Mouse (Mus musculus): ENCODE results near the gene Bloc1s5.
"Not testable (repeated sequence)": the region's sequence is repeated elsewhere in the genome, so short reads cannot be mapped to it uniquely, and the experiment has no call there.

Bloc1s5 gene

DNA sequence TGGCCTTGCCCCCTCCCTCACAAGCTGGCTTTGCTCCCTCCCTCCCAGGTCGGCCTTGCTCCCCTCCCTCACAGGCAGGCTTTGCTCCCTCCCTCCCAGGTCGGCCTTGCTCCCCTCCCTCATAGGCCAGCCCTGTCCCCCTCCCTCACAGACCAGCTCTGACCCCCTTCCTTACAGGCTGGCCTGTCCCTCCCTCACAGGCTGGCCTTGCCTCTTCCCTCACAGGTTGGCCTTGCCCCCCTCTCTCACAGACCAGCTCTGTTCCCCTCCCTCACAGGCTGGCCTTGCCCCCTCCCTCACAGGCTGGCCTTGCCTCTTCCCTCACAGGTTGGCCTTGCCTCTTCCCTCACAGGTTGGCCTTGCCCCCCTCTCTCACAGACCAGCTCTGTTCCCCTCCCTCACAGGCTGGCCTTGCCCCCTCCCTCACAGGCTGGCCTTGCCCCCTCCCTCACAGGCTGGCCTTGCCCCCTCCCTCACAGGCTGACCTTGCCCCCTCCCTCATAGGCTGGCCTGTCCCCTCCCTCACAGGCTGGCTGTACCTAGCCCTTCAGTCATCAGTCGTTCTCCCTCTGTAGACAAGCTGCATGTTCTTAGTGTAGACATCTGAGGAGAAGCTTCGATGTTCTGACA is 16.8 kb downstream of the Bloc1s5 start:
- DNase-seq (ENCODE audit: low read depth, low spot score): not testable (repeated sequence)

DNA sequence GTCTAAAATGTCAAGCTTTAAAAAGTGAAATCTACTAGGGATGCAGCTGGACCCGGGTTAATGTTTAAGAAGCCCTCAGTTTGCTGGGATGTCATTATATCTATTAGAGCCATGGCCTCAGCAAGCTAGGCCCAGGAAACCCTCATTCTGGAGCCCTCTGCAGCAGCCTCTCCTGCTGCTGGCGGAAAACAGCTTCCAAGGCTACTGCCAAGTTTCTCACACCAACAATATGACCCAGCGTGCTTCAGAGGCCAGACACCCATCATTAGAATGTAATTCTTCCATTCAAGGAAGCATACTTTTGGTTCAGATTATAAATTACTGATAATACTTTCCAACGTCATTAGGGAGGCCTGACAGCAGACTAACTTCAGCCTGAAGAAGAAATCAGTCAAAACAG is 18.0 kb downstream of the Bloc1s5 start:
- DNase-seq (ENCODE audit: low read depth, low spot score): no peak

DNA sequence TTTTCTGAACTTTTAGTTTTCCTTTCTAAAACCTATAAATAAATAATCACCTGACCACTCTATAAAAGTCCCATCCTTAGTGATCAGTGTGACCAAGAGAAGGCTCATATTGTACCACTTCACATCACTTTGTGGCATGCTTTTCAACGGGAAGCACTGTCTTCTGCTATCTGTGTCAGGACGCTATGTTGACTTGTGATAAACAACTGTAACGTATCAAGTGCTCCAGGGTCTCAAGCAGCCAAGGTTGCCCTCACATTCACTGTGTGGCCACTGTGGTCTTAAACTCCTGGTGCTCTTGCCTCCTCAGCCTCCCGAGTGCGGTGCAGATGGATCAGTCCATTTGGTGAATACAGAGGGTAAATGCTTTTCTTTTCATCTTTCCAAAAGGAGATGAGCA is 19.3 kb downstream of the Bloc1s5 start:
- no peak for DNase-seq (ENCODE audit: low read depth, low spot score)

DNA sequence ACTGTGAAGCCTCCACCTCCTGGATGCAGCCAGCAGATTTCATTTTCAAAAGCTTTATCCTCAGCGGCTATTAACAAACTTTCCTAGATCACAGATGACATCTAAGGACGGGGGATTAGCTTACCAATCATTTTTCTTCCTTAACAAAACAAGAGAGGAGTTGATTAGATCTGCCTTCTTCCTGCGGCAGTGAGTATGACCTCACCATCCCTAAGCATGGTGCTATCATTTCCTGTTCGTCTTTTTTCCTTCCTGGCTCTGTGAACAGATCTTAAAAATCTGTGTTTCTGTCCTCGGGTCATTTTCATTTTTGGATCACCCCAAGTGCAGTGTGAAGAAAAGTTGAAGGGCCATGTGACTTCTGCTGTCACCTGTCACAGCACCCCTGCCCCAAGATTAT is 20.6 kb downstream of the Bloc1s5 start:
- DNase-seq (ENCODE audit: low read depth, low spot score): no peak

DNA sequence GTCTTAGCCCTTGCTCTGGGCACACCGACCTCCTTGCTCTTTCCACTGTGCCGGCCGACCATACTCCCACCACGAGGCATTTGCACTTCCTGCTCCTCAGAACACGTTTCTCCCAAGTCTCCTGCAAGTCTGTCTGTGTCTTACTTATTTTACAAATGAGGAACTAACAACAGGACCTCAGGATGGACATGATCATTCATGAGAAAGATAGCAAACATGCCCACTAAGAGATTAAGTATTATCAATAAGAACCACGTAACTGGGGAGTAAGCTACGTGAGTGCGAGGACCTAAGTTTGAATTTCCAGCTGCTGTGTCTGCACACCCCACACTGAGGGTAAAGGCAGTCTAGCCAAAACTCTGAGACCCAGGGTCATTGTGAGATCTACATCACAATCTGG is 21.3 kb downstream of the Bloc1s5 start:
- DNase-seq (ENCODE audit: low read depth, low spot score): no peak

DNA sequence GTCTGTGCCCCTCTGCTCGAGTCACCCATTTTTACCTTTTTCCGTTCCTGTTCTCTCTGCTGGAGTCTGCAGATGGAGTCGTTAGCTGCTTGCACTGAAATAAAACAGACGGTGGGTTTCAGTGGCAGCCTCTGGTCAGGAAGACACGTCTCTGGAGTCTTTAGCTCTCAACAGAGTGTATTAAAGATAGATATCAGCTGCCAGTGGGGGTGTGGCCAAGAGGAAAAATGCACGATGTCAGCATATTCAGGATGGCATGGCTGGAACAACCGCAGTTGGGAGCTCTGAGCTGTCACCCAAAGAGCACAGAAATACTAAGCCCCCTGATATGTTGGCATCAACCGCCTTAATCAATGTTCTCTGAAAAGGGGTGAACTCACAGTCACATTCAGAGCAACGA is 22.3 kb downstream of the Bloc1s5 start:
- DNase-seq (ENCODE audit: low read depth, low spot score): no peak

DNA sequence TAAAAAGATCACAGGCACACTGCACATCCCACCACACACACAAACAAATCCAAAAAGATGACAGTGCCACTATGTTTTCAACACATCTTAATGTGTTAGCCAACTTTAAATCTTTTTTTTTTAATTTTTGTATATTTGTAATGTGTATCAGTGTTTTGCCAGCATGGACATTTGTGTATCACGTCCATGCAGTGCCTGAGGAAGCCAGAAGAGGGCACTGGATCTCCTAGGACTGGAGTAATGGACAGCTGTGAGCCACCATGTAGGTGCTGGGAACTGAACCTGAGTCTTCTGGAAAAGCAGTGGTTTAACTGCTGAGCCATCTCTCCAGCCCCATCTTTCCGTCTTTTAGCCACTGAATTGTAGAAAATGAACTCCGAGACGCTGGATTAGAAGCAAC is 22.7 kb downstream of the Bloc1s5 start:
- DNase-seq (ENCODE audit: low read depth, low spot score): peak; percentile 46

DNA sequence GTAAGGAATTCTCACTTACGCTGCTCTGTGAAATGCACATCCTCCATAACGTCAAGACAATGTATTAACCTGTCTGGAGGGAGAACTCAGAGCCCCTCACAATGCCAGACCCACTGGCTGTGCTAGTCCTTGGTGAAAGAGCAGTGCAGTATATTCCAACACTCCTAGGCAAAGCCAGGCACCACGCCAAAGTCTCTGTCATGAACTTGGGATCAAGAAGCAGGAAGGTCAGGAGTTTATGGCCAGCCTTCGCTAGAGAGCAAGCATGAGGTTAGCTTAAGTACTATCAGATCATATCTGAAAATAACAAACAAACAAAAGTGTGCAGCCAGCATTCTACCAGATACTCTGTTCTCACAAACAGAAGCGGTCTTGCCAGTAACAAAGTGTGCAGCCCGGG is 24.6 kb downstream of the Bloc1s5 start:
- DNase-seq (ENCODE audit: low read depth, low spot score): no peak

DNA sequence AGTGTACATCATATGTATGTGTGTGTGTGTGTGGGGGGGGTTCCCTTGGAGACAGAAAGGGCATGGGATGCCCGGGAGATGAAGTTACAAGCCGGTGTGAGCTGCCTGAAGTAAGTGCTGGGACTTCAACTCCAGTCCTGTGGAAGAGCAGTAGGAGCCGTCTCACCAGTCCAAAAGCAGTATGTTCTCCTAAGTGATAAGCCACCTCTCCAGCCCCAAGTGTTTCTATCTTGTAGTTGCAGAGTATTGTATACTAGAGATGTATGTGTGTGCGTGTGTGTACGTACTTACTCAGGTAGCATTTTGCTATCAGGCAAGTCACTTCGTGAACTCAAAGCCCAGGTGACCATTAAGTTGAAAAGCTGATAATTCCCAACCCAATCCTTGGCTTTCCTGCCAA is 27.8 kb downstream of the Bloc1s5 start:
- DNase-seq (ENCODE audit: low read depth, low spot score): no peak

DNA sequence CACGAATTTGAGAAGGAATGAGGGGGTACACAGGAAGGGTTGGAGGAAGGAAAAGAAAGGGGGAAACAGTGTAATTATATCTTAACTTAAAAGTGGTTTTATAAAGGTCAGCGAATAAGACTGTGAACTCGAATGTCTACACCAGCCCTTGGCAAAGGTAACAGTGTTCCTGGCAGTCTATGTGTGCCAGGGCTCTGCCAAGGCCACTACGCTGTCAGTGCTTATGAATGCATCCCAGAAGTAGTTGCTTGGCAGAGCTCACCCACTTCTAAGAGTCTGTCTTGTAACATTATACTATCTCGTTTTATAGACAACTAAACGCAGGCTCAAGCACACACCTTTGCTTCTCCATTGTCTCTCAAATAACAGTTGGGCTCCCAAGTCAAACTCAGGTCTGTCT is 29.6 kb downstream of the Bloc1s5 start:
- no peak for DNase-seq (ENCODE audit: low read depth, low spot score)

DNA sequence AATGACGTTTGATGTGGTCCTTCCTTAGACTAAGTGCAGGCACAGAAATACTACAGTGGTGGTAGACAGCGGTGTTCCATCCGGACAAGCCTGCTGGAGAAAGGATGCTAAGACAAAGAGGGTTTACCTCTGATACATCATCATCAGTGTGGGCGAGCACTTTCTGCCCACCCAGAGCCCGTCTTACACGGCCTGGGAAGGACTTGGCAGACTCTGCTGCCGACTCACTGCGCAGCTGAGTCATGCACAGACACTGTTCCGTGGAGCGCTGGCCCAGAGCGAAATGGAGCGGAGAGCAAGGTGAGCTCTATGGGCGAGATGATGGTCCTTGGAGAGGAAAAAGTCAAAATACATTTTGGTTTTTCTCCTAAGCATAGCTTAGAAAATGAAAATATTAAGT is 31.9 kb downstream of the Bloc1s5 start:
- DNase-seq (ENCODE audit: low read depth, low spot score): peak; percentile 26

DNA sequence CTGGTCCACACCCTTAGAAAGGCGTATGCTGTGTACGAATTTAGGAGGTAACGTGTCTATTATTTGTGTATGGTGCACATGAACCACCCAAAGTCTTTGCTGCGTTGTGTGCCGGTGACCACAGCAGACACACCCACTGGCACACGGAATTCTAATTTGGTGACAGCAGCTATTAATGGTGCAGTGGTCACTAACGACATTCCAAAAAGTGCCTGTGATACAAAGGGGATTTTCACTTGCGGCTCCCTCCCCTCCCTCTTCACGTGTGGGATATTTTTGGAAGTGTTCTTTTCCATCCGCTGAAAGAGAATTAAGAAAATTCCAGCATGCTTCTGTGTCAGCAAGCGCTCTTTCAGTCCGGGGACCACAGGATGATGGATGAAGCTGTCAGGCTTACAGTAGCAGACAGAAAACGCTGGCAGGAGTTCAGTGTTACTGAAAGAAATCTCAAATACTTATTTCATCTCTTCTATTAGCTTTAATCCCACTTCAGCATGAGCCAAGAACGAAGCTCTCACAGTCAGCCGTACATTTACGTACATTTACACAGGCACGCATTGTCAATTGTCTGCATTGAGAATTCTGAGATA is 32.6 kb downstream of the Bloc1s5 start:
- no peak for DNase-seq (ENCODE audit: low read depth, low spot score)

DNA sequence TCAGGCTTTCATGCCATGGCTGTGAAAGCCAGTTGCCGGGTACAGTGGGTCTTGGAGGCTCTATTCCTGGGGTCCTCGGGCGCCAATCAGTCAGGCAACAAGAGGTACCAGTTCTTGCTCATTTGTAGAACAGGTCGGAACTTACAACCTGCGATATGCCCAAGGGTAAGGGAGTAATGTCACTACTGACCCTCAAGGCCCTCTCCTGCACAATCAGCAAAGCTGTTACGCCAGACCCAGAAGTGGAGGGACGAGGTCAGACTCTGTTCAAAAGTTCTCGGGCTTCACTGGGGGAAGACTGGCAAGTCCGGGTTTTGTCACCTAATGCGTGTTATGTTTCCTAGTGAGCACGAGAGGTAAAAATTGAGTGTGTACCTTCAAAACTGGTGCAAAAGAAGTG is 34.1 kb downstream of the Bloc1s5 start:
- DNase-seq (ENCODE audit: low read depth, low spot score): no peak

DNA sequence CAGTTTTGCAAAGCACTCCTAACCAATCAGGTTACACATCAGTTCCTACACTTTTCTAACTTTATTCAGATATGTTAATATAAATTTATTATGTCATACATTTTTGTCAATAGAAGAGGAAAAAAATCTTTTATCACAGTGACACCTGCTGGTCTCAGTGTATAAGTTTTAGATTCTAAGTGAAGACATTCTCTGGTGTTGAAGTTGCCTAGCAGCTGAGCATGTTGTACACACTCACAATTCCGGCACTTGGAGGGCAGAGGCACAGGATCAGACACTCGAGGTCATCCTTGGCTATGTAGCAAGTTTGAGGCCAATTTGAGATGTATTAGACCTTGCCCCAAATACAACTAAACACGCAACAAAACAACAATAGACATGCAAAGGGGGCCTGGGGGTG is 37.8 kb downstream of the Bloc1s5 start:
- DNase-seq (ENCODE audit: low read depth, low spot score): no peak

DNA sequence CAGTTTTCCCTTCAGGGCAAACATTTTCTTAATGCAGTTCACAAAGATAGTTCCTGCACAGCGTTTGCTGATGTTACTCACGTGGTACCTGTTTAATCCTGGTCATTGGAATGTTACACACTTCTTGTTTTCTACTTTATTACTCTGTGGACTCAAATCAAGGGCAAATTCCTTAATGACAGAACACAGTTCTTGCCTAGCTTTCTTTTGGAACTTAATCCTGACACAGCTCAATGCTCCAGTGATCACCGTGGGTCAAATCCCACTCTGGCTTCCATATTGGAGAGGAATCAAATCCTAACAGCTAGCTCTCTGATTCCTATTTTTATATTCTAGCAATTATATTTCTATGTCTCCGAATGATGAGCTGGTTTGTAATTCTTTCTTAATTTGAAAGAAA is 38.4 kb downstream of the Bloc1s5 start:
- DNase-seq (ENCODE audit: low read depth, low spot score): no peak

DNA sequence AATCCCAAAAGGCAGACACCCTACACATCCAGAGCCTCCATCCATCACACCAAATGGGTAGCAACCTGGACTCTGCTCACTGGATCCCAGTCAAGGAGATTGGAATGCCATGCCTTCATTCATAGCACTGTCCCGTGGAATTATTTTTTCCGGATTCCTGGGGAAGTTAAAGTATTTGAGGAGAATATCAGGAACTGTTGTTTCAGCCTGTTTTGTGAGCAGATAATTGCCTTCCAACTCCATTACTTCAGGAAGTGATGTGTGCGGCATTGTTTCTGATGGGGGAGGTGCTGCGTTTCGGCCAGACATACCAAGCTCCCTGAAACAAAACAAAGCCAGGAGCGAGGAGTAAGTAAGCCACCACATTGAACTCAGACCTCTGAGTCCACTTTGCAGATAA is 41.8 kb downstream of the Bloc1s5 start:
- DNase-seq (ENCODE audit: low read depth, low spot score): peak; percentile 19

DNA sequence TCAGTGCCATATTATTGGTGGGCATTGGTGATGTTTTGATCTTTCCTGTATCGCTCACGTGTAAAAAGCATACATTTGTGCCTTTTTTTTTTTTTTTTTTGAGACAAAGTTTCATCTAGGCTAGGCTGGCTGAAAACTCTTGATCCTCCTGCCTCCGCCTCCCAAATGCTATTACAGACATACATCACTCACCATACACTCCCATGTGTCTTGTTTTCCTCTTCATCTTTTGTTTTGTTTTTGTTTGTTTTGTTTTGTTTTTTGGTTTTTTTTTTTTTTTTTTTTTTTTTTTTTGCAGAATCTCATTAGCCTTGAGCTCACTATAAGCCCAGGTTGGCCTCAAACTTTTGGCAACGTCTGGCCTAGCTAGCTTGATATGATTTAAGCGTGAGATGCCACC is 47.6 kb downstream of the Bloc1s5 start:
- DNase-seq (ENCODE audit: low read depth, low spot score): no peak

DNA sequence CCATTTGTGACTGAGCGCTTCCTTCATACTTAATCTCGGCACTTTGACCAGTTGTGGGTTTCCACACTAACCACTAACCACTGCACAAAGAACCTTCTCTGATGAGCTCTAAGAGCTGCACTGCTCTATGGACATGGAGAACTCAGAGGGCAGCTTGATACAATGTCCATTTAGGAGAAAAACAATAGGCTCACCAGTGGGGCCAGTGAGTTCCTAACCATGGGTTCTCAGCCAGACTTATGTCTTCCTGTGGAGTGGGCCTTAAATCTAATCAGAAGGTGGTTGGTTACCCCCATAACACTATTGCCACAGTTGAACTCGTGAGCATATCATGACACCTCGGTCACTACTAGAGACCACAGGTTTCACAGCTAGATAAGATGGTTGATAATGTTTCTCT is 48.5 kb downstream of the Bloc1s5 start:
- no peak for DNase-seq (ENCODE audit: low read depth, low spot score)

DNA sequence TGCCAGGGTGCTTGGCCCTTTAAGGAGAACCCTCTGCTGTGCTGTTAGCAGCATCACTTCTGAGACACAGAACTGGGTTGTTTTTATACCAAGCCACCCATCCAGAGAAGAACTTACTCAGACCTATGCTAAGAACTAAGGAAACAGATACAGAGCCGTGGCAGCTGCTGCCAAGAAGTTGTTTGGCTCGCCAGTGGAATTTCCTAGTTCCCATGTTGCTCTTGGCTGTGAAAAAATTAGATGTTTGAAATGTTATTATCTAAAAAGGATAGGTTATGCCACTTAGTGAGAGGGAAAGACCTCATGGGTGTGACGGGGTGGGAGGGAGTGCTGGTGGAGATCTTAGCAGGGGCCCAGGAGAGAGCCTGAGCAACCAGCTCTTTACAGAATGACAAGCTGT is 52.1 kb downstream of the Bloc1s5 start:
- DNase-seq (ENCODE audit: low read depth, low spot score): no peak

DNA sequence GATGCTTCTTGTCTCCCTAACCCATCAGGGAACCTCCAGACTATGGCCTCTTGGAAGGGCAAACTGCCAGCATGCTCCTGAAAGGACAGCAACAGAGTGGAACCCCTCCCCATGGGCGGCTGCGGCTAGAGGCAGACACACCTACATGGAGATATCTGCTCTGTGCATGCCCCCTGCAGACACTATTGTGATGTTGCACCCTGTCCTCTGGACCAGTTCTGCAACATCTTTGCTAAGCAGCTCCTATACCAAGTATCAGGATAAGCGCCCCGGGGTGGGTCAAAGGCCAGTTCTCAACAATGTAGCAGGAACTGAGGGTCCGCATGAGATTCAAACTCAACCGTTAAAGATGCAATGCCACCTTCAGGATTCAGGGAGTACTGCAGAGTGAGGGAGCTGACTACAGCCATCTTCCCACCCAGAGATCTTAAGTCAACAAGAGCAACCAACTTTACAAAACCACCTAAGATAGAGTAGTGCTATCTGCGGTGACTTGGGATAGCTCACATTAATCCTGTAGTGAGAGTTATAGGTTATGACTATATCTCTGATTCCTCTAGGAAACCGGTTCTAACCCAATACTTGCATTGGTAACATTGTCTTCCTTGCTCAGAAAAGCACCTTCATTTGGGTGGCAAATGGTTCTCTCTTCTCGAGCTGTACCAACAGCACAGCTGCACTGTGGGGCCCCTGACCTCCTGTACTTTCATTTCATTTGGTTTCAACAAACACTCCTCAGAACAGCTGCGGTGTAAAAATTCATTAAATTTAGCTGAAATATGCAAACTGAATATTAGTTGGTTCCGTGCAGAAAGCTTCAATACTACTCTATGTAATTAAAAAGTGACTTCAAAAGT is 54.1 kb downstream of the Bloc1s5 start:
- peak; percentile 73 for DNase-seq (ENCODE audit: low read depth, low spot score)

DNA sequence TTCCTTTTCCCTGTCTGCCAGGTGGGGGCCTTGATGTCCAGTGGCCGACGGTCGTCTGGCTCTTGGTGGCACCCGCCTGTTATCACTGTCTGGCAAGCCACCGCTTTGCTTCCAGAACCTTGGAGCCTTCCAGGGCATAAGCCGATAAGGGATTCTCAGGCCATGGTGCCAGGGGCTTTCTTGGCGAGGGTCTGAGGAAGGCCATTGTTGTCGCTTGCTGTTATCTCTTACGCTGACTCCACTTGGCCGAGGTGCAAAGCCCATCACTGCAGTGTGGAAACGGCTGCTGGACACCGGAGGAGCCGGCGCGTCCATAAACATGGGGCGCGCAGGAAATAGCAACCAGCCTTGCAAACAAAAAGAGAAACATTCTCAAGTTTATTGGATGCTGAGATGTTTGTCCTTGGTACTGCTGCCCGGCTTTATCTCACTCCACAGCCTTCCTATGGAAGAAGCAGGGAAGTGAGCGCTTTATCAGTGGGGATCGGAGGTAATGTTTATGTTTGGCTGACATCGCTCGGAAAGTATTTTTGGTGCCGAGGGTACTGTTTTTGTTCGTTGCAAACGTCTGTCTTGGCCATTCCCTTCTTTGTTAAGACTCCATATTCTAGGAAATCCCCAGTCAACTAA is 54.8 kb downstream of the Bloc1s5 start:
- DNase-seq (ENCODE audit: low read depth, low spot score): no peak

DNA sequence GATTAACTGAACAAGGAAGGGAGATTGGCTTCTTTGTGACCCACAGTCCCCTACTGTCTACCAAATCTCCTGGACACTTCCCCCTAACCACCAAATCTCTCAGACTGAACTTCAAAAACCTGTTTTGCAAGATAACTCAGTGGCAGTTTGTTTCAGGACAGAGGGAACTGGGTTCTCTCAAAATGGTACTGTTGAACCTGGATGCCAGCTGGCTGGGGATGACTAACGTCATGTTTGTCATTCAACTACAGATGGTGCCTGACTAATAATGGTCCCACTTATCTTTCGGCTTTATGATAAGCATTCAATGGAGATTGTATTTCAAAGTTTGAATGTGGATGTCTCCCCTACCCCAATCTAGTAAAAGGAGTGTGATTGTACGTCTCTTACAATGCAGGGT is 60.2 kb downstream of the Bloc1s5 start:
- no peak for DNase-seq (ENCODE audit: low read depth, low spot score)

DNA sequence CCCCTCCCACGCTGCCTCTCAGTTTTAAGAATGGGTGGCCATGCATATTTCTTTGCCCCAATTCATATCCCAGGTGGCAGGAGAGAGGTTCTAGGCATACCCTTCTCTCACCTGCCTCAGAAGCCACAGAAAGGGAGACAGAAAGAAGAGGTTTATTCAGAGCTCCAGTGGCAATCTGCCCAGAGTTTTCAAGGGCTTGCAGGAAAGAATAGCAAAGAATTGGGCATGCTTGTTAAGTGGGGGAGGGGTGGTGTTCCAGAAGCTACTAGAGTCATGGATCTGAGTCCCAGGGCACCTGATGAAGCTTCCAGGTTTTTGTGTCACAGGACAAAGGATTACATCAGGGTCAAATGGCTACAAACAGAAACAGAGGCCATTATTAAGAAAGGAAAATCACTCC is 61.6 kb downstream of the Bloc1s5 start:
- no peak for DNase-seq (ENCODE audit: low read depth, low spot score)

Measured in R1 (cell line).